Mouse (Mus musculus) spleen, adult 12 weeks (tissue): ENCODE measurements at regions not wholly inside any gene's neighbourhood (a gene's known extent, or its start where the extent isn't known, plus 50 kb on each side); places are given as distances from the start of the nearest gene placed in this dataset.

Source experiments
- DNase-seq: peaks from one replicate; pipeline ENCODE4 v3.0.0; 2022; ENCODE audit warnings: low spot score

GRCm38 (mm10) chr3:52929827-52930605 lies 87.0 kb downstream of the Cog6 start:
- no peak for DNase-seq

GRCm38 (mm10) chr3:52927361-52927841 lies 89.6 kb downstream of the Cog6 start:
- DNase-seq = no peak

- peak; percentile 4 for DNase-seq
Measured at GRCm38 (mm10) chr3:52926549-52926948, 90.5 kb downstream of the Cog6 start.

- no peak for DNase-seq
Measured at GRCm38 (mm10) chr3:52925223-52925622, 91.8 kb downstream of the Cog6 start.

- DNase-seq = no peak
Measured at GRCm38 (mm10) chr3:52924631-52925030, 92.4 kb downstream of the Cog6 start.

GRCm38 (mm10) chr3:52923824-52924559 lies 93.0 kb downstream of the Cog6 start:
- DNase-seq = no peak

- no peak for DNase-seq
Measured at GRCm38 (mm10) chr3:52922411-52922810, 94.6 kb downstream of the Cog6 start.

- DNase-seq = no peak
Measured at GRCm38 (mm10) chr3:52906823-52907564, 110.0 kb downstream of the Cog6 start.

- DNase-seq = no peak
Measured at GRCm38 (mm10) chr3:52904028-52904427, 113.0 kb downstream of the Cog6 start.

GRCm38 (mm10) chr3:52897665-52898064 lies 119.4 kb downstream of the Cog6 start:
- no peak for DNase-seq

- no peak for DNase-seq
Measured at GRCm38 (mm10) chr3:52896462-52896861, 120.6 kb downstream of the Cog6 start.

GRCm38 (mm10) chr3:52895751-52896150 lies 121.3 kb downstream of the Cog6 start:
- DNase-seq = no peak

GRCm38 (mm10) chr3:52894812-52895211 lies 122.2 kb downstream of the Cog6 start:
- no peak for DNase-seq

- DNase-seq = no peak
Measured at GRCm38 (mm10) chr3:52889156-52889715, 127.8 kb downstream of the Cog6 start.

GRCm38 (mm10) chr3:52881981-52882380 lies 135.1 kb downstream of the Cog6 start:
- DNase-seq = no peak

- no peak for DNase-seq
Measured at GRCm38 (mm10) chr3:52881139-52881538, 135.9 kb downstream of the Cog6 start.

GRCm38 (mm10) chr3:52879700-52880099 lies 137.3 kb downstream of the Cog6 start:
- DNase-seq = no peak

- DNase-seq = no peak
Measured at GRCm38 (mm10) chr3:52878334-52878733, 138.7 kb downstream of the Cog6 start.

- no peak for DNase-seq
Measured at GRCm38 (mm10) chr3:52872260-52872659, 144.8 kb downstream of the Cog6 start.

- no peak for DNase-seq
Measured at GRCm38 (mm10) chr3:52863146-52863849, 153.7 kb downstream of the Cog6 start.

GRCm38 (mm10) chr3:52862026-52862425 lies 155.0 kb downstream of the Cog6 start:
- DNase-seq = no peak

- no peak for DNase-seq
Measured at GRCm38 (mm10) chr3:52861538-52861937, 155.5 kb downstream of the Cog6 start.
